Mouse (Mus musculus) c-Kit-positive CD71-positive TER-119-positive erythroid progenitor cells, embryonic 14.5 days (primary cell): Measurements from ENCODE around the gene Tomm20l.
"Not testable (repeated sequence)": the region's sequence is repeated elsewhere in the genome, so short reads cannot be mapped to it uniquely, and the experiment has no call there.

Experiments
- DNase-seq: peaks from one replicate; pipeline ENCODE4 v3.0.0-alpha.2; 2013; ENCODE audit warnings: low spot score

The Tomm20l gene

GRCm38 (mm10) chr12:71111331-71111730 is at the start of gene Tomm20l:
Tomm20l (plus strand) TSS chr12:71111428.
- no peak for DNase-seq

GRCm38 (mm10) chr12:71069846-71070245 is 41.4 kb upstream of the Tomm20l start:
- no peak for DNase-seq

- DNase-seq: no peak
Measured at GRCm38 (mm10) chr12:71072048-71072447, 39.2 kb upstream of the Tomm20l start.

- no peak for DNase-seq
Measured at GRCm38 (mm10) chr12:71073113-71073730, 38.0 kb upstream of the Tomm20l start.

- no peak for DNase-seq
Measured at GRCm38 (mm10) chr12:71086331-71086730, 24.9 kb upstream of the Tomm20l start.

GRCm38 (mm10) chr12:71104275-71104674 is 7.0 kb upstream of the Tomm20l start:
- DNase-seq: not testable (repeated sequence)

- no peak for DNase-seq
Measured at GRCm38 (mm10) chr12:71107216-71107771, 3.9 kb upstream of the Tomm20l start.

- DNase-seq: no peak
Measured at GRCm38 (mm10) chr12:71113074-71113473, 1.8 kb downstream of the Tomm20l start.

GRCm38 (mm10) chr12:71113675-71114288 is 2.6 kb downstream of the Tomm20l start:
- no peak for DNase-seq

- no peak for DNase-seq
Measured at GRCm38 (mm10) chr12:71116411-71116810, 5.2 kb downstream of the Tomm20l start.

- DNase-seq: no peak
Measured at GRCm38 (mm10) chr12:71122731-71123130, 11.5 kb downstream of the Tomm20l start.

- no peak for DNase-seq
Measured at GRCm38 (mm10) chr12:71123286-71123685, 12.1 kb downstream of the Tomm20l start.

- no peak for DNase-seq
Measured at GRCm38 (mm10) chr12:71135581-71135980, 24.4 kb downstream of the Tomm20l start.

- no peak for DNase-seq
Measured at GRCm38 (mm10) chr12:71136130-71136973, 25.1 kb downstream of the Tomm20l start, which contains the start of the genes Timm9 and 2700049A03Rik. Timm9 (minus strand) TSS chr12:71136684. 2700049A03Rik (plus strand) TSS chr12:71136848.

GRCm38 (mm10) chr12:71136974-71137491 is 25.8 kb downstream of the Tomm20l start:
- peak; percentile 96 for DNase-seq

- no peak for DNase-seq
Measured at GRCm38 (mm10) chr12:71137686-71138085, 26.5 kb downstream of the Tomm20l start.

- no peak for DNase-seq
Measured at GRCm38 (mm10) chr12:71139258-71139828, 28.1 kb downstream of the Tomm20l start.

- no peak for DNase-seq
Measured at GRCm38 (mm10) chr12:71141189-71141588, 30.0 kb downstream of the Tomm20l start.

- peak; percentile 49 for DNase-seq
Measured at GRCm38 (mm10) chr12:71147641-71148040, 36.4 kb downstream of the Tomm20l start.

- DNase-seq: no peak
Measured at GRCm38 (mm10) chr12:71148801-71149200, 37.6 kb downstream of the Tomm20l start.

- DNase-seq: no peak
Measured at GRCm38 (mm10) chr12:71149456-71149855, 38.2 kb downstream of the Tomm20l start.

GRCm38 (mm10) chr12:71150167-71150566 is 38.9 kb downstream of the Tomm20l start:
- no peak for DNase-seq
